Mouse (Mus musculus) hindlimb bud, embryonic 11.5 days (tissue): Measurements from ENCODE around the gene Caskin2.

ENCODE experiments used
- DNase-seq: peaks from one replicate; pipeline ENCODE4 v3.0.0-alpha.2; 2012; ENCODE audit warnings: low read depth, low spot score; ENCODE audit errors: extremely low spot score

The Caskin2 gene

DNA sequence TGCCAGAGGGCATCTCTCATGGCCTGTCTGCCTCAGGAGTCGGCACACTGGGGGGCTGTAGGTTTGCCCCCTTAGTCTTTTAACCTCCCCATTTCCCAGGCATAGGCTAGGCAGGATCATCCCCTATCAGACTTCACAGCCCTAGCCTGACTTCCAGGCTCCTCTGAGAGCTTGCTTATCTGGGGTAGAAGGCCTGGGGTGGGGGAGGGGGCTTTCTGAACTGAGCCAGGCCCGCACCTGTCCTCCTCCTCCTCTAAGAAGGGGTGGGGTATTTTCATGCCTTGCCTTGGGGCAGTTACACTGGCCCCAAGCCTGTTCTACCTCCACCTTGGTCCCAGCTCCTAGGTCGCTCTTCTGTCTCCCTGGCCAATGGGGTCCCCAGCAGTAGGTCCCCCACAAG is 18.1 kb upstream of the Caskin2 start:
- DNase-seq: no peak

- DNase-seq: no peak
Measured at GRCm38 (mm10) chr11:115830550-115831325, 17.3 kb upstream of the Caskin2 start.

GRCm38 (mm10) chr11:115829036-115829435 is 15.6 kb upstream of the Caskin2 start:
- DNase-seq: no peak

GRCm38 (mm10) chr11:115827624-115828023 is 14.2 kb upstream of the Caskin2 start:
- DNase-seq: no peak

DNA sequence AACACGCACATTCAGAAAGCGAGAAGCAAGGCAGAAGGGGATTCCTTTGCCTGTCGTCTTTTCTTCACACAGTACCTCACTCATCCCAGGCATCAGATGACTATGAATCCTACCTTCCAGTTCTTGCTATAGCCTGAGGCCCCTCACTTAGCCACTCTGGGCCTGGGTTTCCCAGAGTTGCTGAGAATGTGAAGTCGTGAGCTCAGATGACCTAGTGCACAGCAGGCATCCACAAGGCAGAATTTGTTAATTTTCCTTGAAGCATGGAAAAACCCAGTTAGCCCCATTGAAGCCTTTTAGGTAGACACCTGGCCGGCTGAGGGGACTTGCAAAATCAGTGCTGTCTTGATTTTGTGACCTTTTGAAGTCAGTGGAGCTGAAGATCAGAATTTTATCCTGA is 13.0 kb upstream of the Caskin2 start:
- DNase-seq: no peak

DNA sequence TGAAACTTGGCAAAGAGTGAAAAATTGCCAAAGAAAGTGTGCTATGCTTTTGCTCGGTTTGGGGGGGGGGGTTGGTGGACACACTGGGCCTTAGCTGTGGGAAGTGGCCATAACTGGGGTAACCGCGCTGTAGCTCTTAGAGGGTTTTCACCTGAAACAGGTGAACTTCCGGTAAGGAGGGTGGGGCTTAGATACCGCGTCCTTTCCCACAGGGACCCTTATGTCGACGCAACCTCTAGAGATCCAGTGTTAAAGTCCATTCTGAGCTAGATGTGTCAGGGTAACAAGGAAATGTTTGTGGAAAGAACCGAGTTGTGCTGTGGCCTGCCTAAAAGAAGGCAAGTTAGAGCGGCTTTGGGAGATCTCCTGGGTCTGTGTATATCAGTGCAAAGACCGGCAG is 11.4 kb upstream of the Caskin2 start:
- no peak for DNase-seq

GRCm38 (mm10) chr11:115823774-115824740 is 10.6 kb upstream of the Caskin2 start, which contains the start of gene Llgl2:
Gene Llgl2, plus strand, starts transcription at chr11:115824049.
- no peak for DNase-seq

DNA sequence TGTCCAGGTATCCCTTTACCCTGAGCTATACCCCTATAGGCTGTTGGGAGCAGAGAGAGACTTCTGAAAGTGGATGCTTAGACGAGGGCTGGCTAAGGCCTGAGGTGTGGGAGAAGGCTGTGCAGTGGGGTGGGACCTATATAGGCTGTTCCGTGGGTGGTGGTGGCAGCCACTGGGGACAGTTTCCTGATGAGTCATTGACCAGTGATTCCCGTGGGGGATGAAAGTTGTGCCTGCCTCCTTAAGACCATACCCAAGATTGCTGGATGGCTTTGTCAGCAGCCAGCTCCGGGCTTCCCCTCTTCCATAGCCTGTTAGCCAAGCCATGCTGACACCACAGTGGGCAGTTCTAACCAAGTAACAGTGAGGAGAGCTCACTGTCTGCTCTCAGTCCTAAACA is 7.6 kb upstream of the Caskin2 start:
- DNase-seq: no peak

DNA sequence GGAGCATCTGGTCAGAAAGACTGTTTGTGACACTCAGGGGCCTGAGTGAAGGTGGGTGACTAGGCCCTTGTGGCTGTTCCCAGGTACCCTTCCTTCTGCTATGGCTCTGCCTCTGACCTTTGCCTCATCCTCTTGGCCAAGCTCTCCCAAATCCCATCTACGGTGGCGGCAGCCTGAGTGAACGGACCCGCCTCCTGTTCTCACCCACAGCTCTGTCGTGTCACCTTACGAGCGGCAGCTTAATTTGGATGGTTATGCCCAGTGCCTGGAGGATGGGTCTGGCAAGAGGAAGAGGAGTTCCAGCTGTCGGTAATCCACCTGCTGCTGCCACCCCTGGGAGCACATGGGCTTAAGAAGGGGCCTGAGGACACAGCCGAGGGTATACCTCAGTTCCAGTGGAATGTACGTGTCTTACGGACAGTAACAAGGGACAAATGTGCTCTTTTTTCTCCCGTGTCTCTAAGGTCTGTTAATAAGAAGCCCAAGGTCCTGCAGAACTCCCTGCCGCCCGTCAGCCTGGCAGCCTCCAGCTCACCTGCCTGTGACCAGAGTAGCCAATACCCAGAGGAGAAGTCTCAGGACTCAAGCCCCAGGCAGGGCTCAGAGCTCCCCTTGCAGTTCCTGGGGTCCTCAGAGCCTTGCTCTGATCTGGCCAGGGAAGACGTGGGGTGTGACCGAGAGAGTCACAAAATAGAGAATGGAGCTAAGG is 6.6 kb upstream of the Caskin2 start:
- no peak for DNase-seq

DNA sequence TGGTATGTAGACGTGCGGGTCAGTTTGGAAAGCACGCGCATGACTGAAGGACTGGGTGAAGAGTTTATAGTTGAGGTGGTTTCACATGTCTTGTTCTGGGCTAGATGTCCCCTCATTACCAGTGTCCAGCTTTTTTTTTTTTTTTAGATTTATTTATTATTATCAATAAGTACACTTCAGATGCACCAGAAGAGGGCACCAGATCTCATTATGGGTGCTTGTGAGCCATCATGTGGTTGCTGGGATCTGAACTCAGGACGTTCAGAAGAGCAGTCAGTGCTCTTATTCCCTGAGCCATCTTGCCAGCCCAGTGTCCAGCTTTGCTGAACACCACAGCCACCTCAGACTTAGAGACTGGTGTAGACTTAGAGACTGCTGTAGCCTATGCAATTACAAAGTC is 3.9 kb upstream of the Caskin2 start:
- no peak for DNase-seq

DNA sequence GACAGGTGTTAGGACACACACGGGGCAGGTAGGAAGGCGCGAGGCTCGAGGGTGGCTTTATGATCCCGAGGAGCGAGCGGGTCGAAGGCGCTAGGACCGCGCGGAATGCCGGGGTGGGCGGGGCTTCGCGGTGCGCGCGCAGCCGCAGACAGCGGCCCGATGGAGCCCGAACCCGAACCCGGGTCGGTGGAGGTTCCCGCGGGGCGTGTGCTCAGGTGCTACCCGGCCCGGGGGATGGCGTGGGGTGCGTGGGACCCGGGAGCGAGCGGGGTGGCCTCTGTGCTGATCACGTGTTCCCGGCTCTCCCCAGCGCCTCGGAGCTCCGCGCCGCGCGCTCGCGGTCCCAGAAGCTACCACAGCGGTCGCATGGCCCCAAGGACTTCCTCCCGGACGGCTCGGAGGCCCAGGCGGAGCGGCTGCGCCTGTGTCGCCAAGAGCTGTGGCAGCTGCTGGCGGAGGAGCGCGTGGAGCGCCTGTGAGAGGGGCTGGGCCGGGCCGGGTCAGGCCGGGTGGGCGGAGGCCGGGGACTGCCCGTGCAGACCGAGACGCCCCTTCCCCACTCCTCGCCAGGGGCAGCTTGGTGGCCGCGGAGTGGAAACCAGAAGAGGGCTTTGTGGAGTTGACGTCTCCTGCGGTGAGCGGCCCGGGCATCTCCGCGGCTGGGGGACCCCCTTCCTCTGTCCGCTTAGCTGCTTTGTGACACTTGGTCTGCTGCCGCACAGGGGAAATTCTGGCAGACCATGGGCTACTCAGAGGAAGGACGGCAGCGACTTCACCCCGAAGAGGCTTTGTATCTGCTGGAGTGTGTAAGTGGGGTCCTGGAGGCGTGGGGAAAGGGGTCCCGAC is 1.4 kb upstream of the Caskin2 start, which contains the start of gene Tsen54:
Gene Tsen54 (plus strand): TSS at position 120 of the 846 bp plus-strand sequence.
- no peak for DNase-seq

- DNase-seq: no peak
Measured at GRCm38 (mm10) chr11:115812533-115813420, 662 bp downstream of the Caskin2 start.

DNA sequence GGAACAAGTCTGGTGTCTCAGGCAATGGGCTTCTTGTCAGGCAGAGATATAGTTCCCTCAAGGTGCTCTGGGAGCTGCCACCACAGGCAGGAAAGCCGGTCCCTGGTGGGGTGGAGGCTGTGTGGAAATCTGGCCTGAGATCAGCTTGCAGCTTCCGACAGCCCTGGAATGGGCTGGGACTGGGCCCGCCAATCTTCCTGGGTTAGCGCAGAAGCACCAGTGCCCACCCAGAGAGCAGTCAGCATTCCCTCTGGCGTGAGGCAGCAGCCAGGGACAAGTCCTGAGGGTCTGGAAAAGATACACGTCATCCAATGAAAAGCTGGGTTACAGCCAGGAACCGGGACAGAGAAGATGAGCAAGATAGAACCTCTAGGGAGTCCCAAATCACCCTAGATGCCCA is 1.3 kb downstream of the Caskin2 start:
- no peak for DNase-seq

GRCm38 (mm10) chr11:115811381-115812093 is 1.9 kb downstream of the Caskin2 start:
- no peak for DNase-seq

GRCm38 (mm10) chr11:115810377-115810776 is 3.1 kb downstream of the Caskin2 start:
- DNase-seq: no peak

DNA sequence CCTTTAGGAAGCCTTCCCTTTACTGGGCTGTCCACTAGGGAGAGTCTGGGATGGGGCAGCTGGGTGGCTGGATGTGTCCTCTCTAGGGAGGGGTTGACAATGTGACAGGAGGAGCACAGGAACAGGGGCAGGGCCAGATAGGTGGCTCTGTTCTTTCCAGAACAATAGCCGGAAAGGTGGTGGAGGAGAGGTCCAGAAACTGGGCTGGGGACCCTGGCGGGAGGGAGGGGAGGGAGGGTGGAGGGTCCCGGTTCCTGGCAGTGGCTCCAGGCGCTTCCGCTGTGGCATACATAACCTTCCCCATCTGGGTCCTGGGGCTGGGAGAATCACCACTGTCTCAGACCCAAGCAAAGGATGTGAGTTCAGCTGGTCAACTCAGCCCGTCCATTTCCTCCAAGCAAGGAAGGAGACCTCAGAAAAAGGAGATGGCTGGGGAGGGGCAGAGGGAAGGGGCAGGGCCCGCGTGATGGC is 4.1 kb downstream of the Caskin2 start:
- no peak for DNase-seq

GRCm38 (mm10) chr11:115808696-115809310 is 4.6 kb downstream of the Caskin2 start:
- no peak for DNase-seq

GRCm38 (mm10) chr11:115807971-115808370 is 5.5 kb downstream of the Caskin2 start:
- DNase-seq: no peak
